Mouse (Mus musculus): ENCODE measurements around the gene Abl2. TPM values are rescaled to one million over a fixed set of nuclear protein-coding genes. Genes with fewer than 3 reads are reported as not detected.

Gene Abl2
- total and polyA plus RNA-seq, 2 experiments from 2014 or later, result 4.6 to 29.2 TPM

- 0 out of 2 replicates have a peak, but pooled peaks cover 2% of the 10 kb centered on the region for H3K9me3 ChIP-seq (ENCODE audit: low read length)
- no peak for ATAC-seq
- no peak overlapping the region for H3K27ac ChIP-seq (ENCODE audit: low read depth, low read length)
- 82% methylated on average over 12 of the region's 12 CpGs for WGBS
- no peak overlapping the region for H3K9ac ChIP-seq
- no peaks in the 10 kb centered on the region for H3K4me1 ChIP-seq (ENCODE audit: insufficient read depth)
- H3K4me2 ChIP-seq (ENCODE audit: low read depth), result no peak overlapping the region
- no peak for DNase-seq
- H3K4me3 ChIP-seq (ENCODE audit: low read depth, low read length), result no peak overlapping the region
- TF ChIP-seq CTCF (IDR thresholded peaks at IDR 0.05; ENCODE audit: low read depth), result no peak
- H3K36me3 ChIP-seq (ENCODE audit: insufficient read depth), result no peaks in the 10 kb centered on the region
- H3K27me3 ChIP-seq (ENCODE audit: insufficient read depth, low read length), result no peaks in the 10 kb centered on the region
Observed at GRCm38 (mm10) chr1:156605094-156605866, 46.7 kb downstream of the Abl2 start.

DNA sequence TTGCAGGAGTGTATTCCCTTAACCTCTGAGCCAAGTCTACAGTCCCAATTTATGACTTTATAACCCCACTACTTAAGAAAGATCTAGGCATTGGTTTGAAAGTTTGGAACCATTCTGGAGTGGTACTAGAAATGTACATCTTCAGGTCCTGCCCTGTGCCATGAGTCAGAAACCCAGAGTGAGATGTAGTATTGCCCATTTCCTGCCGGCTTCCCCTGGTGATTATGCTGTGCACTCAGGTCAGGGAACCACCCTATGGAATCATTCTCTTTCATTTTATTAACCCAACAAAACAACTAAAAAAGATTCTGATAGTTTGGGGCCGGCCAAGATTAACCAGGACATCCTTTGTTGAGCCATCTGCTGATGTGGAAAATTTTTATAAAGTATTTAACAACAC is 47.4 kb downstream of the Abl2 start:
- no peak overlapping the region for H3K4me2 ChIP-seq (ENCODE audit: low read depth)
- no peaks in the 10 kb centered on the region for H3K36me3 ChIP-seq (ENCODE audit: insufficient read depth)
- DNase-seq (no peak), ATAC-seq (no peak)
- no peak overlapping the region for H3K9ac ChIP-seq
- WGBS, result 91% methylated on average over 2 of the region's 2 CpGs
- 0 out of 2 replicates have a peak, but pooled peaks cover 2% of the 10 kb centered on the region for H3K9me3 ChIP-seq (ENCODE audit: low read length)
- no peak overlapping the region for H3K27ac ChIP-seq (ENCODE audit: low read depth, low read length)
- H3K4me1 ChIP-seq (ENCODE audit: insufficient read depth), result no peaks in the 10 kb centered on the region
- TF ChIP-seq CTCF (IDR thresholded peaks at IDR 0.05; ENCODE audit: low read depth), result no peak
- H3K27me3 ChIP-seq (ENCODE audit: insufficient read depth, low read length), result no peaks in the 10 kb centered on the region
- H3K4me3 ChIP-seq (ENCODE audit: low read depth, low read length), result no peak overlapping the region

GRCm38 (mm10) chr1:156608496-156608895 is 49.9 kb downstream of the Abl2 start:
- Histone ChIP-seq H3K4me1 (ENCODE audit: insufficient read depth) (0 out of 2 replicates have a peak, but pooled peaks cover 1% of the 10 kb centered on the region), H3K27me3 (ENCODE audit: insufficient read depth, low read length) (no peaks in the 10 kb centered on the region), H3K36me3 (ENCODE audit: insufficient read depth) (no peaks in the 10 kb centered on the region), H3K27ac (ENCODE audit: low read depth, low read length) (no peak overlapping the region), H3K9me3 (ENCODE audit: low read length) (no peaks in the 10 kb centered on the region), H3K9ac (no peak overlapping the region), H3K4me2 (ENCODE audit: low read depth) (no peak overlapping the region), H3K4me3 (ENCODE audit: low read depth, low read length) (no peak overlapping the region)
- no peak for TF ChIP-seq CTCF (IDR thresholded peaks at IDR 0.05; ENCODE audit: low read depth)
- no peak for DNase-seq
- WGBS, result 84% methylated on average over 2 of the region's 2 CpGs
- ATAC-seq, result no peak

- no peak for TF ChIP-seq CTCF (IDR thresholded peaks at IDR 0.05; ENCODE audit: low read depth)
- Histone ChIP-seq H3K4me2 (ENCODE audit: low read depth) (no peak overlapping the region), H3K9ac (no peak overlapping the region), H3K4me3 (ENCODE audit: low read depth, low read length) (no peak overlapping the region), H3K27me3 (ENCODE audit: insufficient read depth, low read length) (no peaks in the 10 kb centered on the region), H3K9me3 (ENCODE audit: low read length) (no peaks in the 10 kb centered on the region), H3K4me1 (ENCODE audit: insufficient read depth) (0 out of 2 replicates have a peak, but pooled peaks cover 2% of the 10 kb centered on the region), H3K27ac (ENCODE audit: low read depth, low read length) (no peak overlapping the region), H3K36me3 (ENCODE audit: insufficient read depth) (no peaks in the 10 kb centered on the region)
- no peak for DNase-seq
- ATAC-seq, result no peak
- WGBS, result 94% methylated on average over 1 of the region's 1 CpGs
Observed at GRCm38 (mm10) chr1:156610257-156610656, 51.7 kb downstream of the Abl2 start.

DNA sequence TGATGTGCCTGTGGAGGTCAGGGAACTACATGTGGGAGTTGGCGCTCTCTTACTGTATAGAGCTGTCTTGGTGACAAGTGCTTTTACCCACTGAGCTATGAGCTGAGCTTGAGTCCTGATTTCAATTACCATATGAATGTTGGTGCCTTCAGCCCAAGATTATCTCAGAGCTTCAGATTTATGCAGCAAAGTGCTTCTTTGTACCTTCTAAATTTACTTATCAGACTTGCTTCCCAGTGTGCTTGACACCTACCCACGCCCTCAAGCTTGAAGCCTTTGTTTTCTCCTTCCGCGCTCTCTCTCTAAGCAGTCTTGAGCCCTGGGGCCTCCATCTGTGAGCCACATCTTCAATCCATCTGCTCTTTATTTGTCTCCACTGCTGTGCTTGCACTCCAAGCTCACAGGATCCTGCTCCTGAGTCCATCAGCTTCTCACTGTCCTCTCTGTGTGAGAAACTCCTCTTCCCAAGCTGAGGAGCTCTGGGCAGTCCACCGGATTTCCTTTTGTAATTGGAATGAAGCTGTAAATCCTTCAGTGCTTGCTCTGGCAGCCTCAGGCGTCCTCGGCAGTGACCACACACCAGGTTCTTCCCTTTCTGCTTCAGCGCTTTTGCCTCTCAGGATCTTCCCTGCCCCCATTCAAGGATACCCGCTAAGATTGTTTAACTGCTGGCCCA is 55.4 kb downstream of the Abl2 start:
- peak overlapping the region; percentile 73 for H3K27ac ChIP-seq (ENCODE audit: low read depth, low read length)
- no peak overlapping the region for H3K4me3 ChIP-seq (ENCODE audit: low read depth, low read length)
- WGBS, result 14% methylated on average over 9 of the region's 9 CpGs
- no peaks in the 10 kb centered on the region for H3K36me3 ChIP-seq (ENCODE audit: insufficient read depth)
- peak overlapping the region; percentile 22; the same call in 1 of the 2 replicates for H3K9ac ChIP-seq
- peak; percentile 76 for ATAC-seq
- no peak overlapping the region; the same call in 1 of the 2 replicates for H3K4me2 ChIP-seq (ENCODE audit: low read depth)
- no peak for TF ChIP-seq CTCF (IDR thresholded peaks at IDR 0.05; ENCODE audit: low read depth)
- peaks cover 6% of the 10 kb centered on the region; the same call in 1 of the 2 replicates for H3K4me1 ChIP-seq (ENCODE audit: insufficient read depth)
- H3K27me3 ChIP-seq (ENCODE audit: insufficient read depth, low read length), result no peaks in the 10 kb centered on the region
- no peaks in the 10 kb centered on the region for H3K9me3 ChIP-seq (ENCODE audit: low read length)
- peak; percentile 35 for DNase-seq

- Histone ChIP-seq H3K27ac (ENCODE audit: low read depth, low read length) (no peak overlapping the region), H3K9me3 (ENCODE audit: low read length) (no peaks in the 10 kb centered on the region), H3K9ac (no peak overlapping the region), H3K27me3 (ENCODE audit: insufficient read depth, low read length) (no peaks in the 10 kb centered on the region), H3K4me1 (ENCODE audit: insufficient read depth) (peaks cover 6% of the 10 kb centered on the region; the same call in 1 of the 2 replicates), H3K36me3 (ENCODE audit: insufficient read depth) (no peaks in the 10 kb centered on the region), H3K4me2 (ENCODE audit: low read depth) (no peak overlapping the region), H3K4me3 (ENCODE audit: low read depth, low read length) (no peak overlapping the region)
- DNase-seq, result no peak
- TF ChIP-seq CTCF (IDR thresholded peaks at IDR 0.05; ENCODE audit: low read depth), result peak; percentile 46; the same call in 1 of the 2 replicates
- ATAC-seq, result no peak
- 71% methylated on average over 1 of the region's 1 CpGs for WGBS
Observed at GRCm38 (mm10) chr1:156614710-156615109, 56.1 kb downstream of the Abl2 start.

Data from forebrain, postnatal 0 days (tissue).